Mouse (Mus musculus): ENCODE measurements at regions not wholly inside any gene's neighbourhood (a gene's known extent, or its start where the extent isn't known, plus 50 kb on each side); places are given as distances from the start of the nearest gene placed in this dataset.

GRCm38 (mm10) chr12:71624076-71624475 is 206.8 kb upstream of the Daam1 start:
- DNase-seq (ENCODE audit: low spot score in 2 of 2), result no peak

DNA sequence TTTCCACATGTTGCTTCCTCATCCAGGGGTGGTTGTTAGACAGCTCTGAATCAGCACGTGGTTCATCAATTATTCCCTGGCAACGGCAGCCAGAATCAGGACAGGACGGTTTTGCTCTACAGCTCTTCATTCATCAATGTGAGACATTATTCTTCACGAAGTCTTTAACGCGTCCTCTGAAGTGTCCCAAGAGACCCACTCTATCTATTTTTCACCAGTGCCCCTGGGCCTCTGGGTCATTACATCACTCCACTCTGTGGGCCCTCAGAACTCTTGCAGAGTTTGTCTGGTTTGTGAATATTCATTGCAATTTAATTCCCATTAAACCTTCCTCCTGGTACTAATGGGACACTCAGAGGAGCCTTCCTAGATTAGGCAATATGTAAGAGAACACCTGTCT is 206.2 kb upstream of the Daam1 start:
- DNase-seq (ENCODE audit: low spot score in 2 of 2), result no peak

DNA sequence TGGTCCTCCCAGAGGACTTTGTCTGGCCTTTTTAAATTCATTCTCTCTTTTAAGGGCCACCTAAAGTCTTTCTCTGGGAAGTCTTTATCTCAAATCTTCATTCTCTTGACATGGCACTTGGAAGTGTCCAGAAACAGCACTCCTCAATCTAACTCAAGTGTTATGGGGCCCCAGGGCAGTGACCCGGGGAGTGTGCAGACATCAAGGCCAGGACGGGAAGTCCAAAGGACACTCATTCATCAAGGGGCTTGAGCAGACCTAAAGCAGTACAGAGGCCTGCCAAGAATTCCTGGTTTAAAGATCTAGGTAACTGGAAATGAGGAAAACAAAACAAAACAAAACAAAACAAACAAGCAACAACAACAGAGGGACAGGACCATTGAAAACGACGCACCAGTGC is 205.8 kb upstream of the Daam1 start:
- DNase-seq (ENCODE audit: low spot score in 2 of 2), result no peak

DNA sequence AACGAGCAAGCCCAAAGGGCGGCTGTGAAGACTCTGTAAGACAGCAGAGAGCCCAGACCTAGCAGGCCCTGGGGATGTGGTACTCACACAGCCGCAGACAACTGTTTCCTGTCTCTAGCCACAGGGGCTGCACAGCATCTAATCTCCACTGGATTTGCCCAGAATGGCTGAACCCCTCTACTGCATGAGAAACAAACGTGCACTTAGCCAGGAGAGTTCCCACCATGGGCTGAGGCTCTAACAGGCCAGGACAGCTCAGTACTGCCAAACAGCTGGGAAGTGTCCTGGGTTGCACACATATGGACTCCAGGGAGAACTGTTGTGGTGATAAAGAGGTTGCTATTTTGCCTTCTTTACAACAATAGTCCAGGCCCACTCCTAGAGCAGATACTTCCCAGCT is 204.1 kb upstream of the Daam1 start:
- no peak for DNase-seq (ENCODE audit: low spot score in 2 of 2)

GRCm38 (mm10) chr12:71627421-71628339 is 203.2 kb upstream of the Daam1 start:
- DNase-seq (ENCODE audit: low spot score in 2 of 2), result no peak

DNA sequence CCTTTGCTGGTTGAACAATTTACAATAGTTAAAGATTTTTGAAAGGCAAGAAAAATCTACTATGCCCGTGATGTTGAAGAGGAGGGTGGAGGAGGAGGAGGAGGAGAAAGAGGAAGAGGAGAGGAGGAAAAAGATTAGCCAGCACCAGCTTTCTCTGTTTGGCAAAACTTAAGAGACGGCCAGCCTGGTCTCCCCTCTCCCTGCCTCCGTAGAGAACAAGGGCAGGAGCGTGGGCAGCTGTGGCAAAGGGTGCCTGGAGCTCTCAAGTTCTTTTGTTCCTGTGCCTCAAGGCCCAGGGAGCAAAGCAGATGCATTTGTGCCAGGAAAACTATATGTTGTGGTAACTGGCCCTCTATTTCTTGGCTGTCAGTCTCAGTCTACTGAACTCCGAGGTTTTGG is 202.5 kb upstream of the Daam1 start:
- no peak for DNase-seq (ENCODE audit: low spot score in 2 of 2)

DNA sequence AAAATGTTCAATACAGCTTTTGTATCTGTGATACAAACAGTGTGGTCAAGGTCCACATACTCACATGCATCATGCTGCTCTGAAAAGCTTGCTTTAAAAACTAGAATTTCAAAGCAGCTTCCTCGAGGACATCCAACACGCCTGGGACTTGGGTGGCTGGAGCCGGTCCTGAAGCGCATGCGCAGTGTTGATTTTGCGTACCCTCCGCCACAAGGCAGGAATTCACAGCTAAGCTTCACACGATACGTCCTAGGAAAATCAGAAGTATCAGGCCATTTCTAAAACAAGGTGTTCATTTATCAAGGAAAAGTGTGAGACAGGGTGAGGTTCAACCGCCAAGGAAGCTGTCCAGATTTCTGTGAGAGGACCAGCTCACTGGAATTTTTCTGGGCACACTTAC is 202.1 kb upstream of the Daam1 start:
- DNase-seq (ENCODE audit: low spot score in 2 of 2), result no peak

GRCm38 (mm10) chr12:71630386-71630785 is 200.5 kb upstream of the Daam1 start:
- no peak for DNase-seq (ENCODE audit: low spot score in 2 of 2)

DNA sequence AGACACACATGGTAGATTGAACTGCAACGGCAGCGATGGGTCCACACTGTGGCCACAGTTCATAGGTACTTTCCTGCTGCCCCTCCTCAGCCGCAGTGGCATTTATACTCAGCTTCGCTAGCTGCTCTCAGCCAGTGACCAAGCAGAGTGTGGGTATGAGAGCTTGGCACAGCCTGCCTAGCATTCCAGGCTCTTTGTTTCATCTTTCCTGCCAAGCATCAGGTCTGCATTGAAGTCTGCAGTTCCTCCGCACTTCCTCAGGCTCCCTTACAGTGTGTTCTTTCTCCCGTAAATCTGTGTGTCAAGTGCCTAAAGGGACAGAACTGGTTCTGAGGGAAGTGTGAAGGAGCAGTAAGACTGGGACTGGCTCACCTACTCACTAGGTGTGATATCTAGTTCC is 194.6 kb upstream of the Daam1 start:
- no peak for DNase-seq (ENCODE audit: low spot score in 2 of 2)

- DNase-seq (ENCODE audit: low spot score in 2 of 2), result no peak
These were observed 193.6 kb upstream of the Daam1 start for GRCm38 (mm10) chr12:71637248-71637647.

- no peak for DNase-seq (ENCODE audit: low spot score in 2 of 2)
These were observed 192.6 kb upstream of the Daam1 start for GRCm38 (mm10) chr12:71638246-71638645.

DNA sequence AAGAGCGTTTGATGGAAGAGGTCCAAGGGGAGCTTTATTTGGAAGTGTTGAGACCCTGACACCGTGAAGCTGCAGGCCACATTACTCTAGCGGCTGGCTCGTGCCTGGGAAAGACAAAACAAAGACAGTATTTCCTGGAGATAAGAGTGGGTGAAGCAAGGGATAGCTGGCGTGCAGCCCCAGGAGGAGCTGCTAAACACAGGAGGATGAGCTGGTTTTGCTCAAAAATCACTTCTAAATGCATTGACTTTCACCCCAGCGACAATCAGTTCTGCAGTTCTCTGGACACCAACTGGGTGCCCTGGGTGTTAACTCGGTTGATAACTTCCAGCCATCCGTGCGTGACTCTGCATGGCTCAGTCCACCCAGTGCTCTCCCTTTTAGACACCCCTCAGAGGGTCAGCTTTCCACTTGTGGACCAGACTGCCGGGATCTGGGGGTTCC is 190.8 kb upstream of the Daam1 start:
- DNase-seq (ENCODE audit: low spot score in 2 of 2), result no peak

DNA sequence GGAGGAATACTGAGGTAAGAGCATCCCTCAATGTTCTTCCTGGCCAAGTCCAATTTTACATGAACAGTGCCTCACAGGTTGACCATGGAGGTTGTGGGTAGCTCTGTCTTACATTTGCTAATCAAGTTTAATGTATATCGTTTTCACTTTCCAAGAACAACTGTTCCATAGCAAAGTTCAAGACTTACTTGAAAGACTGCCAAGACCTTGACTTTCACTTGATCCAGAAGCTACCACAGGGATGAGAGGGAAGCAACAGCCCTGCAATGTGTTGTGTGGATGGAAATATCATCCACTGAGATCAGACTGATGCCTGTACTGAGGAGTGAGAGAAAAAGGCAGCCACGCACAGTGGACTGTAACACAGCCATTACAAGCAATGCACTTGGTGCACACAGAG is 189.4 kb upstream of the Daam1 start:
- no peak for DNase-seq (ENCODE audit: low spot score in 2 of 2)

- DNase-seq (ENCODE audit: low spot score in 2 of 2), result no peak
These were observed 188.0 kb upstream of the Daam1 start for GRCm38 (mm10) chr12:71642797-71643337.

DNA sequence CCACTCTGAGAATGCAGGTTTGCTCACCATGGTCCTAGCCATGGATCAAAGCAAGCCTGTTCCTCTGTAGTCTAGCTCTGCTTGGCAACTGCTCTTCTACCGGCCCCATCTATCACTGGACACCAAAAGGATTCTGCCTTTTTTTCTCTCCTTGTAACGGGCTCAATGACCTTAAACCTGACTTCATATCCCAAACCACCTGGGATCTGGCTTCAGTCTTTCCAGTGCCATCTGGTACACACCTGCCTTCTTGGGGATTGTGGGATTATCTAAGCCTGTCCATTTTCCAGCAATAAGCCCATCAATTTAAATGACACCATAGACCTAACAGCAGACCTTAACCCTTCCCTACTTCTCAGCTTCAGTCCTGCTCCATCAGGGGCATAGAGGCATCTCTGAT is 179.6 kb upstream of the Daam1 start:
- DNase-seq (ENCODE audit: low spot score in 2 of 2), result no peak

- DNase-seq (ENCODE audit: low spot score in 2 of 2), result peak; percentile 48 to 59
These were observed 137.4 kb upstream of the Daam1 start for GRCm38 (mm10) chr12:71693346-71694038.

DNA sequence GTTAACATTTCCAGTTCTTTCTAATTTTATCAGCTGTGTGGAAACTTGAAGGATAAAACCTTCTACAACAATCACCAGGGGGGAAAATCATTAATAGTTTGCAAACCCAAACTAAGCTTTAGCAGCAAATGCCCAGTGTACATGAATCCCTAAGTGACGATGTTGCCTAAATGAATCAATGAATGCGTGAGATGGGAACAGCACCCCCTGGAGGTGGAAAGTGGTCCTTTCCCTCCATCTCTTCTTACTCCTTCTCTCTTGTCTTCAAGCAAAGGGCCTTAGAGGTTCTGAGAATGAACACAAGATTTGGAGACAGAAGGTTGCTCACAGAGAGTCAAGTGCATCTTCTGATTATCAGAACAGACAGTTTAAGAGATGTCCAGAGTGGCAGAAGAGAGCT is 129.1 kb upstream of the Daam1 start:
- DNase-seq (ENCODE audit: low spot score in 2 of 2), result peak in 1 of 2 experiments; percentile 31

- no peak for DNase-seq (ENCODE audit: low spot score in 2 of 2)
These were observed 128.7 kb upstream of the Daam1 start for GRCm38 (mm10) chr12:71702181-71702580.

DNA sequence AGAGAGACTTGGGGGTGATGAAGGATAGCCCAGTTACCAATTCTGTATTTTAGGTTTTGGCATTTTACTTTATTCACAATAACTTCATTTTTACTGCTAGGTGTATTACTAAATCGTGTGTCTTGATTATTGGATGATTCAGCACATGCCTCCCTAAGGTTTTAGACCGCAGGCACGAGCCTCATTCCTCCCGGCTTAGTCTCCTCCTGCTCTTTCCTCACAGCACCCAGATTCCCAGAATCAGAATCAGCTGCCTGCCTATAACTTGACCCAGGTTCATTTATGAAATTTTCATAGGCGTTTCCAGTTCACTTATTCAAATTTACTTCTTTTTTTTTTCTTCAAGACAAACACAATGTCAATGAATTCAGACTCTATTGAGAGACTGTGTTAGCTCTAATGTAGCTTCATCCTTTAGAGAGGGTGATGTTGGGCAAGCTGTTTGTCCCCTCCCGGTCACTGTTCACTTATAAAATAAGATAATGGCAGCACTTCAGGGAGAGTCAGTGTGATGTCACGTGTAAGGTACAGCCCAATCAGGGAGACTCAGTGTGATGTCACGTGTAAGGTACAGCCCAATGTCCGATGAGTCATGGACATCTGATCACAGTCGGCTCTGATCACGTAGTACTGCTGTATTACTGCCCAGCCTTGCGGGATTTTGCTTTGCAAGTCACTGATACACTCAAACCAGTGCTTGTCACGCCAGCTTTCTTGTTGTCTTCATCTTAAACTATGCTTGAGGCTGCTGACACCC is 127.6 kb upstream of the Daam1 start:
- DNase-seq (ENCODE audit: low spot score in 2 of 2), result no peak

GRCm38 (mm10) chr12:71704431-71704830 is 126.4 kb upstream of the Daam1 start:
- DNase-seq (ENCODE audit: low spot score in 2 of 2), result no peak

- DNase-seq (ENCODE audit: low spot score in 2 of 2), result peak in 1 of 2 experiments; percentile 59
These were observed 123.0 kb upstream of the Daam1 start for GRCm38 (mm10) chr12:71707727-71708369.

Data from frontal cortex, postnatal 10 days (tissue).